Mouse (Mus musculus) MEL (cell line): ENCODE data around the gene Cemip. TPM values are rescaled to one million over a fixed set of nuclear protein-coding genes. Genes with fewer than 3 reads are reported as not detected.

ENCODE experiments used
- DNase-seq: peaks from one replicate; pipeline ENCODE4 v3.0.0; 2011; ENCODE audit warnings: low read depth, low spot score
- H3K27ac ChIP-seq: 2 replicates; pipeline ENCODE4 v1.5.1; 2012; ENCODE audit warnings: low read depth, mild to moderate bottlenecking, control low read depth, low read length, moderate library complexity; ENCODE audit not compliant: control insufficient read depth
- H3K27me3 ChIP-seq, 2 experiments: fragments of 150-350 bp in 1 of 2; sonication (generic) in 1 of 2; 2 replicates each; pipeline ENCODE4 v1.6.1; 2012; ENCODE audit warnings: low read length in 2 of 2, mild to moderate bottlenecking in 2 of 2, improper control_type of control experiment in 1 of 2, moderate library complexity in 1 of 2; ENCODE audit not compliant: insufficient read depth in 2 of 2, control insufficient read depth in 1 of 2
- H3K36me3 ChIP-seq, 2 experiments: 2 replicates each; pipeline ENCODE4 v1.6.1; 2012 to 2014; ENCODE audit warnings: low read length in 2 of 2, improper control_type of control experiment in 1 of 2, inconsistent platforms in 1 of 2, mild to moderate bottlenecking in 1 of 2; ENCODE audit not compliant: insufficient read depth in 2 of 2, control insufficient read depth in 1 of 2
- H3K4me1 ChIP-seq, 2 experiments: fragments of 150-350 bp in 1 of 2; sonication (generic) in 1 of 2; 2 replicates each; pipeline ENCODE4 v1.6.1; 2012; ENCODE audit warnings: low read length in 2 of 2, improper control_type of control experiment in 1 of 2, mild to moderate bottlenecking in 1 of 2; ENCODE audit not compliant: insufficient read depth in 2 of 2, control insufficient read depth in 1 of 2
- H3K4me3 ChIP-seq, 2 experiments: fragments of 150-350 bp in 1 of 2; sonication (generic) in 1 of 2; 2 replicates each; pipeline ENCODE4 v1.5.1; 2012; ENCODE audit warnings: low read depth in 2 of 2, low read length in 2 of 2, mild to moderate bottlenecking in 2 of 2, moderate library complexity in 2 of 2, control low read depth in 1 of 2, improper control_type of control experiment in 1 of 2; ENCODE audit not compliant: control insufficient read depth in 1 of 2, insufficient read depth in 1 of 2
- H3K79me2 ChIP-seq: 2 replicates; pipeline ENCODE4 v1.6.1; 2012; ENCODE audit warnings: mild to moderate bottlenecking, low read length, moderate library complexity; ENCODE audit not compliant: control insufficient read depth, poor library complexity, insufficient read depth
- H3K9ac ChIP-seq: 2 replicates; pipeline ENCODE4 v1.6.1; 2012; ENCODE audit warnings: low read depth, mild to moderate bottlenecking, control low read depth, low read length, moderate library complexity; ENCODE audit not compliant: control insufficient read depth, poor library complexity, severe bottlenecking
- H3K9me3 ChIP-seq: fragments of 150-350 bp; sonication (generic); replicated peaks from 2 replicates; pipeline ENCODE4 v1.6.1; 2012; ENCODE audit warnings: mild to moderate bottlenecking, low read length, improper control_type of control experiment, moderate library complexity; ENCODE audit not compliant: insufficient read depth
- BHLHE40 ChIP-seq: IDR thresholded peaks from 2 replicates; pipeline ENCODE4 v1.6.1; 2012; ENCODE audit warnings: low read depth, mild to moderate bottlenecking, inconsistent platforms, low read length, improper control_type of control experiment, borderline replicate concordance
- CTCF ChIP-seq, 3 experiments: IDR thresholded peaks in 2 of 3; conservative IDR thresholded peaks in 1 of 3; 2 replicates each; pipeline ENCODE4 v1.5.1; 2011 to 2012; ENCODE audit warnings: low read length in 3 of 3, low read depth in 2 of 3, mild to moderate bottlenecking in 2 of 3, improper control_type of control experiment in 1 of 3, inconsistent platforms in 1 of 3, mixed read lengths in 1 of 3, moderate library complexity in 1 of 3; ENCODE audit not compliant: control insufficient read depth in 1 of 3, insufficient read depth in 1 of 3, poor library complexity in 1 of 3, severe bottlenecking in 1 of 3
- E2F4 ChIP-seq: IDR thresholded peaks from 2 replicates; pipeline ENCODE4 v1.6.1; 2011; ENCODE audit warnings: low read depth, low read length, improper control_type of control experiment, borderline replicate concordance
- ELF1 ChIP-seq: IDR thresholded peaks from 2 replicates; pipeline ENCODE4 v1.6.1; 2014; ENCODE audit warnings: low read depth, mild to moderate bottlenecking, inconsistent platforms, low read length, improper control_type of control experiment, moderate library complexity
- EP300 ChIP-seq, 2 experiments: IDR thresholded peaks; 2 replicates each; pipeline ENCODE4 v1.6.1; 2011; ENCODE audit warnings: improper control_type of control experiment in 2 of 2, low read length in 2 of 2, low read depth in 1 of 2, mild to moderate bottlenecking in 1 of 2
- GATA1 ChIP-seq: IDR thresholded peaks from 2 replicates; pipeline ENCODE4 v1.6.1; 2011; ENCODE audit warnings: low read depth, low read length, improper control_type of control experiment
- MAFK ChIP-seq: IDR thresholded peaks from 2 replicates; pipeline ENCODE4 v1.6.1; 2011; ENCODE audit warnings: low read depth, mild to moderate bottlenecking, low read length, improper control_type of control experiment, borderline replicate concordance
- MAX ChIP-seq: IDR thresholded peaks from 2 replicates; pipeline ENCODE4 v1.6.1; 2011; ENCODE audit warnings: low read length, improper control_type of control experiment
- MAZ ChIP-seq: IDR thresholded peaks from 2 replicates; pipeline ENCODE4 v1.6.1; 2012; ENCODE audit warnings: low read depth, mild to moderate bottlenecking, inconsistent platforms, low read length, improper control_type of control experiment
- MXI1 ChIP-seq: IDR thresholded peaks from 2 replicates; pipeline ENCODE4 v1.6.1; 2011; ENCODE audit warnings: mild to moderate bottlenecking, low read depth, low read length, improper control_type of control experiment
- MYB ChIP-seq: IDR thresholded peaks from 2 replicates; pipeline ENCODE4 v1.6.1; 2011; ENCODE audit warnings: mild to moderate bottlenecking, low read depth, low read length, improper control_type of control experiment
- MYC ChIP-seq: IDR thresholded peaks from 2 replicates; pipeline ENCODE4 v1.6.1; 2011; ENCODE audit warnings: low read depth, mild to moderate bottlenecking, low read length, improper control_type of control experiment, moderate library complexity
- NELFE ChIP-seq: IDR thresholded peaks from 2 replicates; pipeline ENCODE4 v1.6.1; 2011; ENCODE audit warnings: low read depth, low read length, improper control_type of control experiment
- POLR2AphosphoS2 ChIP-seq: IDR thresholded peaks from 2 replicates; pipeline ENCODE4 v1.6.1; 2011; ENCODE audit warnings: low read length, improper control_type of control experiment
- POLR2AphosphoS5 ChIP-seq: IDR thresholded peaks from 2 replicates; pipeline ENCODE4 v1.6.1; 2012; ENCODE audit warnings: low read depth, borderline replicate concordance, mild to moderate bottlenecking, inconsistent platforms, low read length, moderate library complexity, mixed read lengths
- RCOR1 ChIP-seq: IDR thresholded peaks from 2 replicates; pipeline ENCODE4 v1.6.1; 2012; ENCODE audit warnings: low read depth, mild to moderate bottlenecking, inconsistent platforms, low read length, improper control_type of control experiment
- SMC3 ChIP-seq: IDR thresholded peaks from 2 replicates; pipeline ENCODE4 v1.6.1; 2011; ENCODE audit warnings: low read depth, low read length, improper control_type of control experiment
- TBP ChIP-seq: IDR thresholded peaks from 2 replicates; pipeline ENCODE4 v1.8.0; 2011; ENCODE audit warnings: low read depth, low read length, improper control_type of control experiment
- TCF12 ChIP-seq: IDR thresholded peaks from 2 replicates; pipeline ENCODE4 v1.6.1; 2014; ENCODE audit warnings: low read depth, mild to moderate bottlenecking, inconsistent platforms, low read length, improper control_type of control experiment, moderate library complexity
- USF1 ChIP-seq: IDR thresholded peaks from 2 replicates; pipeline ENCODE4 v1.6.1; 2014; ENCODE audit warnings: low read depth, mild to moderate bottlenecking, inconsistent platforms, low read length, improper control_type of control experiment, moderate library complexity
- ZKSCAN1 ChIP-seq: IDR thresholded peaks from 2 replicates; pipeline ENCODE4 v1.6.1; 2012; ENCODE audit warnings: low read depth, mild to moderate bottlenecking, inconsistent platforms, low read length, improper control_type of control experiment, moderate library complexity
- polyA plus RNA-seq, 2 experiments: library from polyadenylated mRNA; stranded (reverse) in 1 of 2; unstranded in 1 of 2; fragments of >175 nt in 1 of 2; fragments of >200 nt in 1 of 2; gene quantifications; 2 replicates each; pipeline versions ENCODE4 v1.2.1 to v1.2.4; 2012; ENCODE audit warnings: low replicate concordance in 2 of 2, low read depth in 1 of 2; ENCODE audit not compliant: insufficient read length in 2 of 2, insufficient read depth in 1 of 2, missing spikeins in 1 of 2
- total RNA-seq: library from RNA; depleted of rRNA; stranded (reverse); fragments of 300-350 nt; gene quantifications from 2 replicates; pipeline ENCODE4 v1.2.3, GENCODE M21; 2012

Gene Cemip
- total and polyA plus RNA-seq, 3 experiments = not detected

DNA sequence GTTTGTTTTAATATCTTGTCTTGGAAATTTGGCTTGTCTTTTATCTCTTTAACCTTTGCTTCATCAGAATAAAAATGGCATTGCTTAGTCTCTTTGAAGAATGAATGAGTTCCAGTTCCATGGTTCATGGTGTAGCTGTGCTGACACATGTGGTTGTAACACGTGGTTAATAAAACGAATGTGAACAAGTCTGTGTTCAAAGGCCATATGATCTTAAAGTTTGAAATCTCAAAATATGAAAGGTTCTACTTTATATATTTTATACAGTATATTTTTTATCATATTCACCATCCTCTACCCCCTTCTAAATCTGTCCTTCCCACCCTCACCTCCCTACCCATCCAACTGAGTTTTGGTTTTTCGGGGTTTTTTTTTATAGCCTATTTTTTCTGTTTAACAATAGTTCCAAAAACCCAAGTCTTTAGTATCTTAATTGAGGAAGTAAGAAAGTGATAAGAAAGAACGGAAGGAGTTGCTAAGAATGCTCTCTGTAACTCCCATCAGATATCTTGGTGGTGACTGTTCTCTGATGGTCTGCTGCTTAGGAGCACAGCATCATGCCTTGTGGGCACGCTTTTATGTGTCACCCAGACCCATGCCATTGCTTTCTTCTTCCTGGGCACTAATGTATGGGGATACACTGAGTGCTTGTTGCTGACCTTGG, 190.1 kb downstream of the Cemip start (continued):
- TF ChIP-seq GATA1 = peak; percentile 93
- peak; percentile 92 for TF ChIP-seq MAX
- TF ChIP-seq EP300 (IDR thresholded peaks at IDR 0.05; ENCODE audit: low read depth in 1 of 2, low read length in 2 of 2) = peak; percentile 86 to 89

DNA sequence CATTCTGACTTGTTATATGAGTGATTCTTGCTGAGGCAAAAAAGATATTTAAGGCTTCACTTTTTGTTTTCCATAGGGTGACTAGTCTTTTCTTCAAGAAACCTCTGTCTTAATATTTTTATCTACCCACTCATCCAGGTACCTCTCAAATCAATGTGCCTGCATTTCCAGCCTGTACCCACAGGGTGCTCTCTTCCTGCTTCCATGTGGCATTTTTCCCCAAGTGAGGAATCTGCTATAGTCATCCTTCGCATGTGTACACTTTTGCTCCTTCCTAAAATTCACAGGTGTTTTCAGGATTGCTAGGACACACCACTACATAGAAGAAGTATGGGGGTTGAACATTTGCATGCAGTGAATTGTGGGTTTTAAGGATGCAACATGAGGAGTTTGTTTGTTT, 192.0 kb downstream of the Cemip start:
- Histone ChIP-seq H3K4me3 (no peak overlapping the region), H3K9ac (no peak overlapping the region), H3K4me1 (peaks cover 29 to 38% of the 10 kb centered on the region in 2 experiments), H3K9me3 (no peaks in the 10 kb centered on the region), H3K27ac (no peak overlapping the region), H3K36me3 (peaks cover 6 to 46% of the 10 kb centered on the region in 2 experiments), H3K27me3 (no peaks in the 10 kb centered on the region)
- DNase-seq = no peak
- no peak for TF ChIP-seq SMC3
- TF ChIP-seq TBP = no peak
- no peak for TF ChIP-seq MAX
- TF ChIP-seq POLR2AphosphoS2 = no peak
- no peak for TF ChIP-seq MAFK
- no peak for TF ChIP-seq MYC
- no peak for TF ChIP-seq MXI1
- TF ChIP-seq E2F4 = no peak
- TF ChIP-seq TCF12 = no peak
- TF ChIP-seq RCOR1 = no peak
- no peak for TF ChIP-seq ELF1
- no peak for TF ChIP-seq GATA1
- no peak for TF ChIP-seq NELFE
- no peak for TF ChIP-seq MAZ
- no peak for TF ChIP-seq CTCF (IDR thresholded peaks at IDR 0.05 in 2 of 3, conservative IDR thresholded peaks at IDR 0.05 in 1 of 3; ENCODE audit: control insufficient read depth in 1 of 3, insufficient read depth in 1 of 3, low read depth in 2 of 3, low read length in 3 of 3, poor library complexity in 1 of 3, severe bottlenecking in 1 of 3)
- no peak for TF ChIP-seq USF1
- TF ChIP-seq POLR2AphosphoS5 = no peak
- TF ChIP-seq ZKSCAN1 = no peak
- TF ChIP-seq MYB = no peak
- no peak for TF ChIP-seq BHLHE40
- TF ChIP-seq, all 39 proteins: peak for 0
- peaks cover 28% of the 10 kb centered on the region for H3K79me2 ChIP-seq
